Mouse (Mus musculus): ENCODE results near the gene Tnr.

Gene Tnr

GRCm38 (mm10) chr1:159565129-159565528 lies 41.6 kb downstream of the Tnr start:
- DNase-seq (ENCODE audit: extremely low read depth, low read depth, low spot score), result no peak

DNA sequence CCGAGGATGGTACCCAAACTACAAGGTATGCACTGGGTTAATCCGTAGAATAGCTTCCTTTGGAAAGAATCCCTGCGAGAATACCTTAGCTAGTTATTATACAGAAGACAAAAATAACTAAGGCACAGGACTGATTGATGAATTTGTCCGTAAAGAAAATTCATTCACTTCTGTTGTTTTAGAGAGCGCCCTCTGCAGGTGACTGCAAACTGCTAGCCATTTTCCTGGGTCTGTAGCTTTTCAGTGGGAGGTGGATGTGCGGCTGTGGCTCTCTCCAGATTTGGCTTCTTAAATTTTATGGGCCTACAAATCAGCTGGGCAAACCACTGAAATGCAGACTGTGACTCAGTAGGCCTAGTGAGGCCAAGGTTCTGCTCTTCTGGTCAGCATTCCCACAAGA lies 42.5 kb downstream of the Tnr start:
- no peak for DNase-seq (ENCODE audit: extremely low read depth, low read depth, low spot score)

- no peak for DNase-seq (ENCODE audit: extremely low read depth, low read depth, low spot score)
Observed at GRCm38 (mm10) chr1:159567171-159567570, 43.6 kb downstream of the Tnr start.

DNA sequence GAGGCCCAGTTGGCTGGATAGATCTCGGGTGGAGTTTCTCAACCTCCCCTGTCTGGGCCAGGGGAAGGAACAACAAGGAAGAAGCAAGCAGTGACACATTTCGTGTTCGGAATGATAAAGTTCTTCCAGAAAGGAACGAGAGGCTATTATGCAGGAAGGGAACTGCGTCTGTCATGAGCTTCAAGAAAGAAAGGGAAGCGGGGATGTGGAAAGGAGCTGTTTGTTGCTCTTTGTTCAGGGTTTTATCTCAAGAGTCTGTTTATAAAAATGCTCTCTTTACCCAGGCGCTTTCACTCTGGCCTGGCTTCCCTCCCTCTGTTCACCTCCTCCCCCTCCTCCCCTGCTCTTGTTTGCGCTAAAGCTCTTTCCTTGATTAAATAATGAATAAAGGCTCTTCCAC lies 46.7 kb downstream of the Tnr start:
- DNase-seq (ENCODE audit: extremely low read depth, low read depth, low spot score), result peak; percentile 18

- DNase-seq (ENCODE audit: extremely low read depth, low read depth, low spot score), result no peak
Observed at GRCm38 (mm10) chr1:159570831-159571230, 47.3 kb downstream of the Tnr start.

DNA sequence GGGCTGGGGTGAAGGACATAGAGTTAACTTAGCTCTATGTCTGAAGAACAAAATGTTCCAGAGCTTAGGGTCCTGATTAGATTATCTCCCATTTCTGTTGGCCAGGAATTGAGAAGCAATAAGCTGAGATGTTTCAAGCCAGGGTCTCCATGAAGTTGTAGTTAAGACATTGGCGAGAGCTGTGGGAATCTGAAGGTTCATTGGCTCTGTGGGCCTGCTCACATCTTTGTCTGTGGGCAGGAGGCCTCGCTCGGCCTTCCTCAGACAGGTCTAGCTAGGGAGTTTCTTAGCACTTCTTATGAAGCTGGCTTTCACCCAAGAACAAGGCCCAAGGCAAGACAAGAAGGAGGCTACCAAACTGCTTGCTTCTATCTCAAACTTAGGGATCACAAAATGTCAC lies 48.4 kb downstream of the Tnr start:
- DNase-seq (ENCODE audit: extremely low read depth, low read depth, low spot score), result no peak

DNA sequence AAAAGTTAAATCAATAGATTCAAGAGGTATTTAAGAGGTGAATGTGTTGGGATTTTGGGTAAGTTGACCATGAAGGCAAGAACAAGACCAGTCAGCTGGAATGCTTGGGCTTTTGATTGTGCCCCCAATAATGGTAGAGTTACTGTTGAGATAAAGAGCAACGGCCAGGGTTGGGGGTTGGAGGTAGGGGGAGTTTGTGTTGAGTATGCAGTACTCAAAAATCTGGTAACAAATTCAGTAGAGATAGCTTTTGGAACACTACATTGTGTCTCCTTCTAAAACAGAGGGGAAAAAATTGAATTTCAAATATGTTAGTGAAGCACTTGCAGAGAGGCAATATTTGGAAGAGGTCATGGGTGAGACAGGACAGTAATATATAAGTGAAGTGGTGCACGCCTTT lies 49.5 kb downstream of the Tnr start:
- DNase-seq (ENCODE audit: extremely low read depth, low read depth, low spot score), result no peak

DNA sequence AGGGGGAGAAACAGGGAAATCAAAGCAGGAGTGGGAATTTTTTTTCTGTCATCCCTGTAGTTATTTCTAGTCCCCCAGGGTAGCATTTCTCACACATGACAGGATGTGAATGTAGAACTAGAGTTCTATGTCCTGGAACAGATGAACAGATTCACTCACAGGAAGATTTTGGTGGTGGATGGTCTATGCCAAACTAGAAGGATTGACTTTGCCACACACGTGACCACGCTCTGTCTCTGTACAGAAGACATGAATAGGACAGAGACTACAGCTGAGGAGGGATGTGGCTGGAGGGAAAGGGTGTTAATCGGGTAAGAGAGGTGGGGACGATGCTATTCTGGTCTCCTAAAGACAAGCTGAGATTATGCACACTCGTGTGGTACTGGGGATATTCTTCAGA lies 51.1 kb downstream of the Tnr start:
- DNase-seq (ENCODE audit: extremely low read depth, low read depth, low spot score), result no peak

DNA sequence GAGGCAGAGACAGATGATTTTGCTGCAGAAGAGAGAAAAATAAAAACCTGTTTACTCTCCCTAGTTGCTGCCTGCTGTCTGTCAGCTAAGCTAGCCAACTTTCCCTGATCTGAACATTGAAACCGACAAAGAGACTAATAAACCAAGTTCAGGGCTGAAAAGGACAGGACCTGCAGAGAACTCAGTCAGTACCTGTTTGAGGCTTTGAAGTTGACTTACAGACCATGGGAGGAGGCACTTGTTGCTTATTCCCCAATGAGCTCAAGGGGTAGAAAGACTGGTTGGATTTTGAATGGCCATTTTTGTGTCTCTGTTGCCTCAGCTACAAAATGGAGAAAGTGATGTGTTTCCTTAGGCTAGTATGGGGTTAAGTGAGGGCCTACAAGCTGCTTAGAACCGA lies 52.7 kb downstream of the Tnr start:
- DNase-seq (ENCODE audit: extremely low read depth, low read depth, low spot score), result no peak

DNA sequence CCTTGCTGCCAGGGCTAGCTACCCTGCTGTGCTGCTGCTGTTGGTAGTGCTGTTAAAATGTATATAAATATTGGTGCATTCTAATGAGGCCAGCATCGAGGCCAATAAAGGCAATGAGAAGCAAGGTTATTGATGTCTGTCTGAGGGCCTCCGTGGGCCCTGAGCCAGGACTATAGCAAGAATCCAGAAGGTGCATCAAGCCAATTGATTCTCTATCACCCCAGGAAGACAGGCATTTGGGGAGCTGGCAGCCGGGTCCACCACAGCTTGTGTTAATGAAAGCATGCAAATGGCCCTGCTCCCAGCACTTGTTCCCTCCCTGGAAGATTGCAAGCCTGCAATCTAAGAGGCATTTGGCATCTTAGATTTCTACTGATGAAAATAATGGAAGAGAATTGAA lies 54.8 kb downstream of the Tnr start:
- DNase-seq (ENCODE audit: extremely low read depth, low read depth, low spot score), result no peak

DNA sequence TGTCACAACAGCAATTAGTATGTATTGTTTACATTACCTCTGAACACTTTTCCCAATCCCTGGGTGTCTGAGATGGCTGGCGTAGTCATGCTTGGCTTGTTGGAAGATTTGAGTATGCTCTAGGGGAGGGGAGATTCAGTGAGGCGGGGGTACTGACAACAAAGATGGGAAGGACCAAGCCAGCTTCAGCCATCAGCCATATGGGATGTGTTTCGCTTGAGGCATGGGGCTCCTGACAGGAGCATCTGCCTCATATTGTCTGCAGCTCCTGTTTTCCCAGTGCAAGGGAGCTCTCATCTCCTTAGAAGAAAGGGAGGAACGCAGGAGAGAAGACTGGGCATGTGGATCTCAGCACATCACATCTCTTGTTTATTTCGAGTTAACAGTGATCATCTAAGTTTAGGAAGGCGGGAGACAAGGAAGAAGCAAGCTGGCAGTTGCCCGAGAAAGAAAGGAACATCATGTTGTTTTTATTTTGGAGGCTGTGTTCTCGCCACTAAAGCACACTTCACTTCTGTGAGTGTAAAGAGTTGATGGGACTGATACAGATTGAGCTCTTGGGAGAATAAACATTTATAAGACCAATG lies 56.9 kb downstream of the Tnr start:
- no peak for DNase-seq (ENCODE audit: extremely low read depth, low read depth, low spot score)

DNA sequence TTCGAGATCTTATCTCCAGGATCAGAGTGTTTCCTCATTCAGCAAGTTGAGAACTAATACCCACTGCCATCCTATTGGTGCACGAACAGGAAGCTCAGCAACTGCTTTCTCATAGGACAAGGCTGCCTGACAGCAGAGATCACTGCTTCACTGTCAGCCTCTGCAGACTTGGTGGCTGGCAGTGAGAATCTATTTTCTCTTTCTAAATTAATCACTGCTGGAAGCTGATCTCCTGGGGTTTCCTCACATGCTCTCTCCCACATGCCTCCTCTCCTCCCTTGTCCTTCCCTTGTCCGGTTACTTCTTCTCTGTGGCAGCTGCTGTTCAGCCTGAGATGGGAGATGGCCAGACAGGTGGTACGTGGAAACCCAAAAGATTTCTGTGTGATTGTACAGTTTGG lies 60.3 kb downstream of the Tnr start:
- no peak for DNase-seq (ENCODE audit: extremely low read depth, low read depth, low spot score)

DNA sequence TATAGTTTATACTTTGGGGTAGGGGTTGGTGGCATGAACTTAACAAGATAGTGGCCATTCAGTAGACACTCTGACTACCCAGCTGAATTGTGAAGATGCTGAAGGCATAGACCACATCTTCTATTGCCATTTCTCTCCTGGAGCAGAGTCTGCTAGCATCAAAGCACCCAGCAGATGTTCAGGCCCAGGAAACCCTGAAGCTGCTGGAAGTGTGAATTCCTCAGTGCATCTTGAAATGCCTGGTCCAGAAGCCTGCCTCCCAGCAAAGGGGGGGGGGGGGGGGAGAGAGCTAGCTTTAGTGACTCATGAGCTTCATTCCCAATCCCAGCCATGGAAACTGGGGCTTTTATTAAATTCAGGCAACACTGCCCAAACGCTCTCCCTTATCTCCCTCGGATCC lies 65.2 kb downstream of the Tnr start:
- DNase-seq (ENCODE audit: extremely low read depth, low read depth, low spot score), result no peak

DNA sequence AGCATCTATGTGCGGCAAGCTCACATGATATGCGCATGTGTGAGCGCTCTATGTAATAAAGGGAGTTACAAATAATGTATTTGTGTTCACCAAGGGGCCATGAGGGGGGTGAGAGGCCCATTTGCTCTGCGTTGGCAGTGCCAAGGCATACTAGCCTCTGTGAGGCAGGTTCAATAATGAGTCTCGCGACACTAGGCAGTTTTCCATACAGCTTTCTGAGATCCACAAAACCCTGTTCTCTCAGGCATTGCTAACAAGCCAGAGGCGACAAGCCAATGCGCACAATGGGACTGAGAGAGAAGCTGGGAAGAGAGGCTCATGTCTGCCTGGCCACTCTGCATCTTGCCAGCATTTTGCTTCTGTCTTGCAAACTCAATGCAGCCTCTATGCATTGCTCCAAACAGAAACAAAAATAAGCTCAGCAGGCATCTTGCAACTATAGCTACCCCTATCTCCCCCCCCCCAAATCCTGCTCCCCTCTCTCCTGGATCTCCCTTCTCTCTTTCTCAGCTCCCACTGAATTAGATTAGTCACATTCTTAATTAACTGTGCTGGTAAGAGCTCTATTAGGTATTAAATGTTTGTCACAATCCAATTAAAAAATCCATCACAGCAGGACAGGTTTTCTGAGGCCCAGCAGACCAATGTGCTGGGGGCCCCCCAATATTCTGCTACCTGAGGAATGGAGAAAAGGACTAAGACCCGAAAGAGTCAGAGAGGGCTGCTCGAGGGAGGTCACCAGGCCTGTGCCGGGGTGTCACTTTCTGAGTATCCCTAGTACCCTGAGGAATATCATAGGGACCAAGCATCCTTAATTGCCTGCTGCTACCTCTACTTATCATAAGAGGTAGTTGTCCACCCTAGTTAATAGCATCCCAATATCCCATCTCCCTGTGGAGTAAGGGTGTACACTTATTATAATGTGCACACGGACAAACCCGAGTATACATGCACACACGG lies 70.8 kb downstream of the Tnr start:
- DNase-seq (ENCODE audit: extremely low read depth, low read depth, low spot score), result no peak

DNA sequence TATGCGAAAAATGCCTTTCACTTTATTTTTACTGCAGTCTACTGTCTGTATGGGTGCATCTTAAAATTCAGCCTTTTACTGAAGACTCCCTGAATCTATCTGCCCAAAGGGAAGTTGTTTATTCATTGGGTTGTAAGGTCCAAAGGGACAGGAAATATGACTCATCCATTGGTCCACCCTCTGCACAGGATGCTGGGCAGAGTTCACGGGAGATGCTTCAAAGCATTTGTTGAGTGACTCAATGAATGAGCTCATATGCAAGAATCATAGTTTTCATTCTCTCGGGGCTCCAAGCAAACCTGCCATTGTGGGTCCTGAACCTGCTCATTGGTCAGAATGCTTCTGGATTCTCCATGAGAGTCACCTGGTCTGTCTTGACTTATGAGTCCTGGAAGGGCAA lies 72.2 kb downstream of the Tnr start:
- DNase-seq (ENCODE audit: extremely low read depth, low read depth, low spot score), result no peak

- no peak for DNase-seq (ENCODE audit: extremely low read depth, low read depth, low spot score)
Observed at GRCm38 (mm10) chr1:159596640-159597039, 73.1 kb downstream of the Tnr start.

GRCm38 (mm10) chr1:159613561-159613960 lies 90.0 kb downstream of the Tnr start:
- DNase-seq (ENCODE audit: extremely low read depth, low read depth, low spot score), result no peak

- no peak for DNase-seq (ENCODE audit: extremely low read depth, low read depth, low spot score)
Observed at GRCm38 (mm10) chr1:159614062-159614601, 90.6 kb downstream of the Tnr start.

- DNase-seq (ENCODE audit: extremely low read depth, low read depth, low spot score), result no peak
Observed at GRCm38 (mm10) chr1:159614644-159615431, 91.3 kb downstream of the Tnr start.

DNA sequence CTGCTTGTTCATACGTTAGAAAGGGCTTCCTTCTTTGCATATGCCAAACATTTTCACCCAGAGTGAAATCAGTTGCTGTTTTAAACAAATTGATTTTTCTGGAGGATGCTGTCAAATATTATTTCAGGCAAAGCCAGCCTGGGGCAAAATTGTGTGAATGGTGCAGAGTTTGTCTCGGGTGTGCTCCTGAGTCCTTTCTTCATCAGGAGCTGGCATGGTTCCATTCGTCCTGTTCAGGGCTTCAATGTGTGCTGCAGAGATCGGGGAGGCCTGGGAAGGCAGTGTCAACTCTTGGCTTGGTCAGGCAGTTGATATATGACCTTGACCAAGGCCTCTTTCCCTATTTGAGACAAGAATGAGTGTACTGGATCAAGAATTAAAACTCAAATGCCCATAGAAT lies 92.1 kb downstream of the Tnr start:
- DNase-seq (ENCODE audit: extremely low read depth, low read depth, low spot score), result no peak

- no peak for DNase-seq (ENCODE audit: extremely low read depth, low read depth, low spot score)
Observed at GRCm38 (mm10) chr1:159619205-159619604, 95.6 kb downstream of the Tnr start.

Data from fat pad, adult 2 months (tissue).